Mouse (Mus musculus) embryonic fibroblast, embryonic 13.5 days (primary cell): ENCODE results near the gene Ccdc33.

Experiments
- CTCF ChIP-seq: IDR thresholded peaks from 2 replicates; pipeline ENCODE4 v1.5.1; 2011; ENCODE audit warnings: mild to moderate bottlenecking, control low read depth, low read length, moderate library complexity, borderline replicate concordance; ENCODE audit not compliant: insufficient read depth
- POLR2A ChIP-seq: IDR thresholded peaks from 2 replicates; pipeline ENCODE4 v1.6.1; 2011; ENCODE audit warnings: low read depth, mild to moderate bottlenecking, control low read depth, low read length, moderate library complexity

DNA sequence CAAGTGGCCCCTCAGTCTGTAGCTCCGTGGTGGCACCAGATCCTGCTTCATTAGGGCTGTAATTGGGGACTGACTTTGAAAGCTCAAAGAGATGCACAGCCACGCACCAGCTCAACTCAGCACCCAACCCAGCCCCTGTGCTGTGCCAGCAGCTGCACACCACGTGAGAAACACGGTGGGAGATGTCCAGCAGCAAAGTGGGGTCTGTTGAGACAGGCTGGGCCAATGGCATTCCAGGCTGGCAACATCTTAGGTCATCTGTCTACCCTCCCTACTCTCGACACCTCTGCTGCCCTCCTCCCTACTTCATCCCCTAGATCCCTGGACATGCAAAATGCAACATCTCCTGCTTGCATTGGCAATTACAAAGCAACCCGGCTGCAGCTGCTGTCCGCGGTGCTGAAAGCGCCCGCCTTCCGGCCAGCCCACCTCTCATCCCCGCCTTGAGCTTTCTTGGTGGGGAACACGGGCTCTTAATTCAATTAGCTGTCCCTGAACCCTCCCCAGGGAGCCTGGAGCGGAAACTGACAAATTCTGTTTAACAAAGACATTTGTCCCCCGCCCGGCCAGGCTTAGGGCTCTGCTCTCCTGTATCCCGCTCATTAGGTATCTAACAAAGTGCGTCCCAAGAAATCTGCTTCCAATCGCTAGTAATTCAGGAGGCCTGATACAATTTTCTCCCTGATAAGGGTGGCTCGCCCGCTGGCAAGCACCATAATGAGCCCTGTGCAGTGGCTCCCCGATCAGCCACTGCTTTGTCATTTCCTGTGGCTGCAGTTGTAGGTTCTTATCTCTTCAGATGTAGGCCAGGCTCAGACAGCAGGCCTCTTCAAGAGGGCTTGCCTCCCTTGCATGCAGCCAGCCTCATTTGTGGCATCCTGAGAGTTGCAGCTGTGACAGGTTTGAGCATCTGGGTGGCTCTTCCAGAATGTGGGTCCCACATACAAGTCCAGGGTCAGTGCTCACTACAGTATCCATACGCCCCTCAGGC, 57.7 kb downstream of the Ccdc33 start:
- TF ChIP-seq CTCF, result no peak
- no peak for TF ChIP-seq POLR2A
